Mouse (Mus musculus) cerebellum, adult 2 months (tissue): ENCODE results near the gene Pgf.

Experiments used
- CTCF ChIP-seq: fragments of 200-500 bp; IDR thresholded peaks from 2 replicates; pipeline ENCODE4 v1.5.1; 2011; ENCODE audit warnings: low read depth, mild to moderate bottlenecking, control low read depth, low read length, moderate library complexity, borderline replicate concordance; ENCODE audit not compliant: insufficient read depth
- POLR2A ChIP-seq: fragments of 200-500 bp; IDR thresholded peaks from 2 replicates; pipeline ENCODE4 v1.6.1; 2011; ENCODE audit warnings: low read length, control low read depth, borderline replicate concordance; ENCODE audit not compliant: insufficient read depth

GRCm38 (mm10) chr12:85193923-85194622 is 16.5 kb upstream of the Pgf start:
- no peak for TF ChIP-seq CTCF
- no peak for TF ChIP-seq POLR2A
